Mouse (Mus musculus) erythroblast, embryonic 14.5 days (primary cell): ENCODE measurements at regions not wholly inside any gene's neighbourhood (a gene's known extent, or its start where the extent isn't known, plus 50 kb on each side); places are given as distances from the start of the nearest gene placed in this dataset.

ENCODE experiments used
- GATA1 ChIP-seq: IDR thresholded peaks from 2 replicates; pipeline ENCODE4 v1.6.1; 2012; ENCODE audit warnings: low read length, inconsistent platforms, mixed read lengths
- TAL1 ChIP-seq: IDR thresholded peaks from 3 replicates; pipeline ENCODE4 v1.6.1; 2012; ENCODE audit warnings: low read length, inconsistent platforms, mixed read lengths

DNA sequence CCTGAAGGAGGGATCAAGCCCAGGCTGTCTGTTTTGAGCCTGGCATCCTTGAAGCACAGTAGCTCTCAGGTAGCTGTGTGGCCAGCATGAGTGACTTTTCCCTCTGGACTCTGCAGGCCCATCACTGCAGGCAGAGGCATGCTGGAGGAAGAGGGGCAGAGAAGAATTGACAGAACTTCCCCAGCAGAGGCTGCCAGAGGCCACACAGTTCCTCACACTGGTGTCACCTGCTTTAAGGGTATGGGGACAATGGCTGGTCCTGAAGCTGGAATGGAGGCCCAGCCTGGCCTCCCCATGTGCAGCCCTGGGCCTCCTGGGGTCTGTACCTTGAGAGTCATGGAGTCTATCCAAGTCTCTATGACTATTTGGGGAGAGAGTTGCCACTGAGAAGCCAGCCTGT, 179.9 kb downstream of the Bcl11a start:
- TF ChIP-seq TAL1: no peak
- TF ChIP-seq GATA1: no peak
